Mouse (Mus musculus) heart, adult 18-20 months (tissue): ENCODE measurements at regions not wholly inside any gene's neighbourhood (a gene's known extent, or its start where the extent isn't known, plus 50 kb on each side); places are given as distances from the start of the nearest gene placed in this dataset.

Source experiments
- DNase-seq, 2 experiments: peaks; one replicate each; pipeline ENCODE4 v3.0.0; 2021 to 2022; ENCODE audit warnings: mixed read lengths in 1 of 2

DNA sequence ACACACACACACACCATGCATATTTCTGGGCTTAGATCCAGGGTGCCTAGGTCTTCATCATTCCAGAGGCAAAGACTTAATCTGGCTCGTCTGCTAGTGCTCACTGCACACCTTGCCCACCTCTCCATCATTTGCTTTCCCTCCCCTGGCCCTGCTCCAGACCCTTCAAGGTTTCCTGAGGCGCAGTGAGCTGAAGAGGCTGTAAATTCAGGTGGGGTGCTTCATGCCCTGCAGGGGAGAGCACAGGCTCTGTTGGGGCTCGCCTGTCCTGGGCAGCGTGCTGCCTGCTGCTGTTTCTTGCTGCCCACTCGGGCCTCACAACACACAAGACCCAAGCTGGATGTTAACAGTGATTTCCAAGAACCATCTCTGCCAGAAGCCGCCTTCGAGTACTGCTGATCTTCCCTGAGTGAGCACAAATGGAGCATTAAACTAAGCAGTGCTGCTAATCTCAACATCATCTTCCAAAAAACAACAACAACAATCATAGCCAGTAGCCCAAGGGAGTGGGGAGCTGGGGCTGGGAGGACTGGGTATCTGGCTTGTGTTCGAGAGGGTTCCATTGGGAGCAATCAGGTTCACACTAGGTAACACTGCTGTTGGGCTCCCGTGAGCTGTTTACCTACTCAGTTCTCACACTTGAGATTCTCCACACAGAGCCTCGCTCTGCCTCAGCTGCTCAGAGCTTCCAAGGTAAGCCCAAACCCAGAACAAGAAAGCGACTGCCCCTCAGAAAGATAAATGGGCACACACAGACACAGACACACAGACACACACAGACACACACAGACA is 181.1 kb downstream of the Wdr11 start:
- DNase-seq = no peak

GRCm38 (mm10) chr7:129774261-129774861 is 182.7 kb downstream of the Wdr11 start:
- no peak for DNase-seq

- no peak for DNase-seq
Measured at GRCm38 (mm10) chr7:129775189-129775588, 183.5 kb downstream of the Wdr11 start.

- DNase-seq = no peak
Measured at GRCm38 (mm10) chr7:129778842-129779421, 187.3 kb downstream of the Wdr11 start.

GRCm38 (mm10) chr7:129779939-129780338 is 188.3 kb downstream of the Wdr11 start:
- DNase-seq = no peak

- DNase-seq = no peak
Measured at GRCm38 (mm10) chr7:129781756-129782155, 190.1 kb downstream of the Wdr11 start.

GRCm38 (mm10) chr7:129784966-129785365 is 193.3 kb downstream of the Wdr11 start:
- no peak for DNase-seq

DNA sequence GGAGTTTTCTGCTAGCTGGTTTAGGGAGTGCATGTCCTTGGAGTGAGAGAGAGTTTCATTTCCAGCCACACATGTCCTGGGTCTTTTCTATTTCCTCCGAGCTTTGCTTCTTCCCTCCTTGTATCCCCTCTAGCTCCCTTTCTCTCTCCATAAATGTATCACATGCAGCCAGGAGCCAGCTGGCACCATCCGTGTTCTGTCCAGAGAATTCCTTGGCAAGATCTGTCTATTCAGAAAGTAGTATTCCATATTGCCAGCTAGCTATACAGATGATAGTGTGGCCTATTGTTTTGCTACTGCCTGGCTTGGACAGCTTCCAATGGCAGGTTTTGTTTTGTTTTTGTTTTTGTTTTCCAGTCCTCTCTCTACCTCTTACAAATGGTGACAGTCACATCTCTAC is 195.3 kb downstream of the Wdr11 start:
- no peak for DNase-seq

- no peak for DNase-seq
Measured at GRCm38 (mm10) chr7:129787736-129788135, 196.1 kb downstream of the Wdr11 start.

DNA sequence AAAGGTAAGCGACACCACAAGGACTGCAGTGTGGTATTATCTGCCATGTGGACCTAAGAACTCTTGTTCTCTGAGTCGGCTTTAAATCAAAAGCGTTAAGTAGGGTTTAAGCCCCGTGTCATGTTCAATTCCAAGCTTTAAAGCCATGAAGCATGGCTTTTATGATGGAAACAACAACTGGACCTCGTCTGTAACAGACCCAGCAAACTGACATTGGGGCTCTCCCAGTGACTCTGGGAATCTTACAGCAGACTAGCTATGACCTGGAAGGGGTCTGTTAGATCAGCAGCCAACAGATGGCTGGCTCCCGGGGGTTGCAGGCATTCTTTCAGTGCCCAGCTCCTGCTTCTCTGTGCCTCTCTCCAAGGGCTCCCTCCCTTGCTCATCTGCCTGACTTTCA is 197.8 kb downstream of the Wdr11 start:
- DNase-seq = no peak

DNA sequence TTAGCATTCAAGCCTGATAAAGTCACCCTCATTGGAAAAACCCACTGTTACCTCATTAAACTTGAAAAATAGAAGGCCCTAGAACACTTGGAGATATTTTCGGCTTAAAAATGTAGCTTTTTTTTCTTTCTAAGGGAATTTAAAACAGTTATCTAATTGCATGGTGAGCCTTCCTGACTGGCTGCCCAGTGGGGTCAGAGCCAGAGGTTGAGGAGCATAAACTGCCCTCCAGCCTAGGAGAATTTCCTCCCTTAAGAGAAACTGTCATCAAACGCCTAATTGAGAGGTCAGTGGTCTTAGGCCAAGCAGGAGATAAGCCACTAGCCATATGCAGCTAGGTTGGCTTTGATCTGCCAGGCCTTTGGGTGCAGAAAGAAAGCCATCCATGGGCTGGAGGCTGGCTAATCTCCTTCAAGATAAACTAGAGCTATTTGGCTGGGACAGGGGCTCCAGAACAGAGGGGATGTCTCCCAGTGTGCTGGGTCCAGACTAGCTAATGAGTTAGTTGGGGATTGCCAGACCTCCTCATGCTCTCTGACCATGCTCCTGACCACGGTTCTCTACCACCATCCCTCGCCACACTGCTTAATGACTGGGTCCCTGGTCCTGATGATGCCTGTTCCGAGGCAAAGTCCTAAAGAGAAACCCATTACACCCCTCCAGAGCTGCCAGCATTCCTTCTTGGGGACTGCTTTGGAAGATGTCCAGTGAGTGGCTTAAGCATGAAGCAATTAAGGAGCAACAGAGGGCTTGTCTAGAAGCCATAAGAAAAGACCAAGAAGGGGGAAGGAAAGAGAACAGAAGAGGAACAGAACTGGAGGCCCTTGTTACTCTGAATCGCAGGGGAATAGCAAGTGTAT is 199.2 kb downstream of the Wdr11 start:
- DNase-seq = peak; percentile 48 to 55

GRCm38 (mm10) chr7:129791450-129791820 is 199.8 kb downstream of the Wdr11 start:
- peak; percentile 26 to 34 for DNase-seq

DNA sequence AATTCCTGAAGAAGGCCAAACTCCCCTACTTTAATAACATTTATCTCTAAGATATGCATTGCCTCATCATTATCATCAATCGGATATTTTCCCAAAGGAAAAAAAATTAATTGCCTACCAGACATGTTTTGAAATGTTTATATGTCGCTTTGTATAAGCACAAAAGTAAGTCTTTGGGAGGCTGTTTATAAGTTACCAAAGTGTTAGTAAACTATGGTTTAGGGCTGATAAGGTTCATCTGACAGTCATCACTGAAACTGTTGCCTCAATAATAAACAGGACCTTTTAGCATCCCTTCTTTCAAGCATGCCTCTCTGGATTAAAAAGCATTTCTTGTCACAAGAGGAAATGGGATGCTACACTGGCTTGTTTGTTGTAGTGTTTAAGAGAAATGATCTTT is 202.1 kb downstream of the Wdr11 start:
- no peak for DNase-seq

- DNase-seq = no peak
Measured at GRCm38 (mm10) chr7:129794276-129794675, 202.6 kb downstream of the Wdr11 start.

- no peak for DNase-seq
Measured at GRCm38 (mm10) chr7:129798525-129798924, 206.9 kb downstream of the Wdr11 start.

- DNase-seq = no peak
Measured at GRCm38 (mm10) chr7:129800461-129800867, 208.8 kb downstream of the Wdr11 start.

GRCm38 (mm10) chr7:129801431-129801847 is 209.8 kb downstream of the Wdr11 start:
- peak; percentile 35 to 42 for DNase-seq

- DNase-seq = no peak
Measured at GRCm38 (mm10) chr7:129802168-129802567, 210.5 kb downstream of the Wdr11 start.

DNA sequence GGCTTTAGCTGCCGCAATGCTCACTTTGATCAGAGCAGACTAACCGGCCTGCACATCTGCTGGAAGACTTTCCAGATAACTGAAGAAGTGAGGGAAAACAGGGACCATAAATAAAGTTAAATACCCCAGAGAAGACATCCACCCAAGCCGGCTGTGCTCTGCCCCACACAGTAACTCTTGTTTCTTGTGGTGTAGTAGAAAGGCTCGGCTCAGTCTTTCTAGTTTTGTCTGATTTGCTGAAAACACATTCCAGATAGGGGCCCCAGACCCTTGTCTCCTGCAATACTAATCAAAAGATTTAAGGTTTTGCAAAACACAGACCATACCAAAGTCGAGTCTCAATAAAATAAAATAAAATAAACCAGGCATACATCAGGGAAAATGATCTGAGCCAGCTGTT is 213.7 kb downstream of the Wdr11 start:
- no peak for DNase-seq

DNA sequence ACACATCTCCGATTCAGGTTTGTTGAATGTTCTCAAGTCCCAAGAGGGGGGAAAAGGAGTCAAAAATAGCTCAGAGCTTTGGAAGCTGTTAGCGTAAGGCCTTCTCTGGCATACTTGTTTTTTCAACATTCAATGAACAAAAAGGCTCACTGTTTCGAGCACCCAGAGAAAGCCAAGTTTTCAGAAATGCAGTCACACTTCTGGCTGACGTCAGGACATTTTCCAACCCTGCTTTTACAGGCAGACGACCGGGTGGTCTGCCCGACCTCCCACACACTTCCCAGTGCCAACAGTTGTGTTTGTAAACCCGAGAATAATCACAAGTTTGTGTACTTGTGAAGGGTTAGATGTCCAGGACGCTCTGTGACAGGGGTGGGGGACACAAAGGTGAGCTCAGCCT is 218.5 kb downstream of the Wdr11 start:
- no peak for DNase-seq

GRCm38 (mm10) chr7:129810565-129810964 is 218.9 kb downstream of the Wdr11 start:
- no peak for DNase-seq

- DNase-seq = no peak
Measured at GRCm38 (mm10) chr7:129814149-129814860, 222.6 kb downstream of the Wdr11 start.
